Mouse (Mus musculus) embryonic fibroblast, embryonic 13.5 days (primary cell): ENCODE measurements around the gene Odf2l. TPM values are rescaled to one million over a fixed set of nuclear protein-coding genes. Genes with fewer than 3 reads are reported as not detected.

Source experiments
- H3K27ac ChIP-seq: 2 replicates; pipeline ENCODE4 v1.5.1; 2012; ENCODE audit warnings: low read length, control low read depth, inconsistent platforms; ENCODE audit not compliant: insufficient read depth
- H3K4me1 ChIP-seq: 2 replicates; pipeline ENCODE4 v1.6.1; 2011; ENCODE audit warnings: low read length; ENCODE audit not compliant: control insufficient read depth, insufficient read depth
- H3K4me3 ChIP-seq: 2 replicates; pipeline ENCODE4 v1.5.1; 2011; ENCODE audit warnings: mild to moderate bottlenecking, control low read depth, low read length; ENCODE audit not compliant: insufficient read depth
- CTCF ChIP-seq: IDR thresholded peaks from 2 replicates; pipeline ENCODE4 v1.5.1; 2011; ENCODE audit warnings: mild to moderate bottlenecking, control low read depth, low read length, moderate library complexity, borderline replicate concordance; ENCODE audit not compliant: insufficient read depth
- POLR2A ChIP-seq: IDR thresholded peaks from 2 replicates; pipeline ENCODE4 v1.6.1; 2011; ENCODE audit warnings: low read depth, mild to moderate bottlenecking, control low read depth, low read length, moderate library complexity
- polyA plus RNA-seq: library from polyadenylated mRNA; stranded (reverse); fragments of >200 nt; gene quantifications from 2 replicates; pipeline ENCODE4 v1.2.4, GENCODE M21; 2011; ENCODE audit warnings: low read depth; ENCODE audit not compliant: missing spikeins, insufficient read length

Odf2l gene
- polyA plus RNA-seq, 1 experiment = 40.7 TPM

DNA sequence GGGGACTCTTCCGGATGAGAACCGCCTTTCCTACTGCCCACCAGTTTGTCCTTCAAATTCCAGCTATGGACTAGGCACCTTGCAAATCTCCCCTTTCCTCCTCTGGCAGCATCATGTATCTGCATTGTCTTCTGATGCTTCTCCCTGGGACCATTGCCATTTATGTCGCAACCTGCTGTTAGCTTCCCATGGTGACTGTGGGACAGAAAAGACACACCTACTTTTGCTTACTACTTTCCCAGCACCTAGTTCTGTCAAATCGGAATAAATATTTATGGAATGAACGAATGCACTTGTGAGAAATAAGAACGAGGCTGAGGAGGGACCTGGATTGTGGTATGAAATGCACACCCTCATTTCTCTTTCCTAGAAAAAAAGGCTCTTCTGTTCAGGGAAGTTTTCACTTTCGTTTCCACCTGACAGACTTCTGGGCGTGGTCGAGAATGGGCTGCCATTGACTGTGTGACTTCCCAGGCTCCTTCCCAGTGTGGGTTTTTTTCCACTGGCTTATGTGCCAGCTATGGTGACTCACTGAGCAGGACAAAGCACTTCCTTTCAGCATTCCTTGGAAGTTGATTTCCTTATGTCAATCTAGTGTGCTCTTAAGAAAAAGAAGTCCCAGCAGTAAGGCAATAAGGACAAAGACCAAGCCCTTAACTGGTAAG lies 16.4 kb upstream of the Odf2l start:
- Histone ChIP-seq H3K27ac (peak overlapping the region; percentile 59; the same call in 1 of the 2 replicates), H3K4me3 (no peak overlapping the region), H3K4me1 (peaks cover 22% of the 10 kb centered on the region)
- TF ChIP-seq CTCF = no peak
- TF ChIP-seq POLR2A = no peak

DNA sequence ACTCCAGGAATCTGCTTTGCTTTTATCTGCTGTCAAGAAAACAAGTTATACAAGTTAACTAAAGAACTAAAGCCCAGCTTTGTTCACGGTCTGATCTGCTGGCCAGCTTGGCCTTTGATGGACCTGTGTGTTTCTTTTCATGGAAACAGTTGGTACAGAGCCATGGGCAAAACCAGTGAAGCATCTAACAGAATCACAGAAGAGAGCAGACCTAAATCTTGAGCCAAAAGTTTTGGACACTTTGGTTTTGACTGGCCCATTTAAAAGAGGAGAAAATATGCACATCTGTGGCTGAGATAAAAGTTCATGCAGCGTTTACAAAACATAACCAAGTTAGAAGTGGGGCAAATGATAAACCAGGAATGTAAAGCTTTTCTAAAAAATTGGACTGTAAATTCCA lies 15.1 kb upstream of the Odf2l start:
- Histone ChIP-seq H3K4me1 (peaks cover 22% of the 10 kb centered on the region), H3K4me3 (no peak overlapping the region), H3K27ac (peak overlapping the region; percentile 59)
- TF ChIP-seq CTCF (no peak), POLR2A (no peak)

DNA sequence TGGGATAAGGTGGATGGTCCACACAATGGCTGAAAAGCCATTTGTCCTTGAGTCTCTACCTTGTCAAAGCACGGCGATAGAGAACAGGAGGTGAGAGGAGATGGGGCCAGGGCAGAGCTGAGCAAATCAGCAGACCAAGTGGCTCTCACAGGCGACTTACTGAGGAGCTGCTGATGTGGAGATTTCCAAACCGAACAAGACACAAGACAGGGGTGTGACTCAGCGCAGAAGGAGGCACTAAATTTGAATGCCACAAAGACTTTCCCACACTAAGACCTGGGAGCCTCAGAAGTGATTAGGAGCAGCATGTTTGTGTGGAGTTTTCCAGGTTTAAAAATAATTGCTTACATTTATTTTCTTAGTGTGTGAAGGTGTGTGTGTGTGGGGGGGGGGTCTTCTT lies 14.6 kb upstream of the Odf2l start:
- TF ChIP-seq POLR2A (no peak), CTCF (no peak)
- Histone ChIP-seq H3K27ac (peak overlapping the region; percentile 59), H3K4me3 (no peak overlapping the region), H3K4me1 (peaks cover 22% of the 10 kb centered on the region)

DNA sequence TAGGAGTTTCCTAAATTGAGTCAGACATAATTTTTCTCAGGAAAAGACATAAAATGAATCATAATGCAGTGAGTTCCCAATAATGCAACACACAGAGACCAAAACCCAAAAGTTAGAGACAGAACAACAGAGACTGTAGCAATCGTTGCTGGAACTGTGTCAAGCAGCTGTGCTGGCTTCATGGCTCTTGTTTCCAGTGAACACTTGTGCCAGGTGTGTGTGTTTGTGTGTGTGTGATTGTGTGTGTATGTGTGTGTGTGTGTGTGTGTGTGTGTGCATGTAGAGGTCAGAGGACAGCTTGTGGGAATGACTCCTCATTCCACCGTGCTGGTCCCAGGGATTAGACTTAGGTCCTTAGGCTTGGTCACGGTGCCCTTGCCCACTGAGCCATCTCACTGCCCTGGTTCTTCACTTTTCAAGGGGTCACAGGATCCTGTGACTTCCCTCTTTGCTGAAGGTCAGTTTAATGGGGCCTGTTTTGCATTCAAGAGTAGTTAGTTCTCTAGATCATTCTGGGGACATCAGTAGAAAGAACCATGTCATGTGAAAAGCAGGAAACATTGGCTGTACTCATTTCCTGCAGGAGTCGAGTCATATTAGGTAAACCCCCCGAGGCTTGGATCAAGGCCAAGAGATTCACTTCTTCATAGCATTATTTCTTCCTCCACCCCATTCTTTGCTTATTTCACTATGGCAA lies 13.2 kb upstream of the Odf2l start:
- peak overlapping the region; percentile 70 for H3K27ac ChIP-seq
- no peak; the same call in 1 of the 2 replicates for TF ChIP-seq POLR2A
- no peak for TF ChIP-seq CTCF
- H3K4me3 ChIP-seq = no peak overlapping the region
- H3K4me1 ChIP-seq = peaks cover 22% of the 10 kb centered on the region

DNA sequence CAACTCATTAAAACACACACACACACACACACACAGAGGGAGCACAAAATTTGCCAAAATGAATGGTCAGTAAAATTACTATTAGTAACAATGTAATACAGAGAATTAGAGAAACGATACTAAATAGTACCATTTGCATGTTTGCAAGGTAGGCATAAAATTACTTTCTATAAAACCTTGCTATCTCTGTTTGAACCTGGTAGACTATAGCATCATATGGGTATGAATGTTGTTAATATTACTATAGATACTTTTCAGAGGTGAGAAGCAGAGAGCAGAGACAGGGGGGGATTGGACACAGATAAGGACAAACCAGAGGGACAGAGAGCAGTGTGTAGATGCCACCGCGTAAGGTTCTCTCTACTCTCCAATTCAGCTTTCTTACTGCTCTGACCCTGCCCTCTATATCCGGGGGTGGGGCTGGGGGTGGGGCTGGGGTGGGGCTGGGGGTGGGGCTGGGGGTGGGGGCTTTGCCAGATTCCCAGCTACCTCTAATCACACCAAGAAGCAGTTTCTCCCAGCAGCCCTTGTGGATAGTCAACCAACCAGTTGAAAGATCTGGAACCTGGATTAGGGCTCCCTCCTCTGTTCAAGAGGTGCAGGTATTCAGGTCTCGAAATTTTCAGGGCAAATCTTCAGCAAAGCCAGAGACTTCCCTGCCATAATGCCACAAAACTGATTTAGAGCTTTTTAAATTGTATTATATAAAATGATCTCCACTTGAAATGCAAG lies 12.4 kb upstream of the Odf2l start:
- Histone ChIP-seq H3K4me3 (no peak overlapping the region), H3K27ac (no peak overlapping the region), H3K4me1 (peaks cover 22% of the 10 kb centered on the region)
- no peak for TF ChIP-seq POLR2A
- TF ChIP-seq CTCF = no peak

DNA sequence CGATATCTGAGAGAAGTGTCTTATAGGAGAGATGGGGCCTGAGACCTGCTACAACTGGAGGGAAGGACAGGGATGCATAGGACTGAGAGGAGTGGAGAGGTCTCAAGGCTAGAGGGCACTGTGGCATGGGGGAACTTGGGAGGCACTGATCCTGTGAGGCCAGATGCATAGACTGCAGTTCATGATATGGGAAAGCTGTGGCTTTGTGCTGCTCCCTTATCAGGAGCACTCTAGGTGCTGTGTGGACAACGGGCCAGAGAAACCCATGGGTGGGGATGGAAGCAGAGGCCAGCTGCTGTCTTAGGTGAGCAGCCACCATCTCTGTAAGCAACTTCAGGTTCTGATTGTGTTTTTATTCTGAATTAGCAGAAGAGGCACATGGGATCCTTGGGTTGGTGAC lies 3.2 kb upstream of the Odf2l start:
- Histone ChIP-seq H3K4me1 (peaks cover 6% of the 10 kb centered on the region; the same call in 1 of the 2 replicates), H3K27ac (no peak overlapping the region), H3K4me3 (no peak overlapping the region)
- TF ChIP-seq POLR2A = no peak
- TF ChIP-seq CTCF = no peak

DNA sequence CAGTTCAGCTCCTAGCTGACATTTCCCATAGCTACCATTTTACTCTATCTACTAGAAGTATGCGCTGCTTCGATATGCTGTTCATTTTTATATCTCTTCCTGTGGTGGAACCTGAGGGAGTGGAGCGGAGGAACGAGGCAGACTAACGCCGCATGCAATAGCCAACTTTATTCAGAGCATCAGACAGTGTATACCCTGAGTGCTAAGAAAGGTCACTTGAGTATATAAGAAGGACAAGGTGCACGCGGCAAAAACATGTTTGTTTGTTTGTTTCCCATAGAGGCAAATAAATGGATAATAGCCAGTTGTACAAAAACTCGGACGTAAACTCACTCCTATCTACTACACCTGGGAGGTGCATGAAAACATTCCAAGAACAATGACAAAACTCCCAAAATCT lies 751 bp upstream of the Odf2l start:
- H3K4me3 ChIP-seq = peak overlapping the region; percentile 48

DNA sequence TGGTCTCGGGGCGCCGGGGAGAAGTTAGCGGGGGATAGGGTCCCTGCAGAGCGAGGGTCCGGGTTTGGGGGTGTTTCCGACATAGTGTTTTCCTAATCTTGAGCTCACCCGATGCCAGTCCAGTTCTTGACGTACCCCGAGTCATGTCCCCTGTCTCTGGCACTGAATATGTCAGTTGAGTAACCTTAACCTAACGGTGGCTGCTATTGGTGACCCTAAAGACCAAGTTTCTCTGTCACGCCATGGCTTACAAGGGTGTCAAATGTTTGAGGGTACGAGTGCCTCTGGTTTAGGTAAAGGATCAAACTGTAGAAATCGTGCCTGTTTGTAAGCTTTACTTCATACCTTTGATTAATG lies 592 bp downstream of the Odf2l start:
- H3K4me1 ChIP-seq = peaks cover 6% of the 10 kb centered on the region; the same call in 1 of the 2 replicates
- TF ChIP-seq CTCF (no peak), POLR2A (no peak; the same call in none of the 2 replicates)
- peak overlapping the region; percentile 54 for H3K27ac ChIP-seq
- peak overlapping the region; percentile 76 for H3K4me3 ChIP-seq

More for the DNA sequence above, 751 bp upstream of the Odf2l start:
- H3K4me1 ChIP-seq = peaks cover 6% of the 10 kb centered on the region; the same call in 1 of the 2 replicates
- TF ChIP-seq POLR2A (no peak), CTCF (no peak)
- H3K27ac ChIP-seq = no peak overlapping the region

DNA sequence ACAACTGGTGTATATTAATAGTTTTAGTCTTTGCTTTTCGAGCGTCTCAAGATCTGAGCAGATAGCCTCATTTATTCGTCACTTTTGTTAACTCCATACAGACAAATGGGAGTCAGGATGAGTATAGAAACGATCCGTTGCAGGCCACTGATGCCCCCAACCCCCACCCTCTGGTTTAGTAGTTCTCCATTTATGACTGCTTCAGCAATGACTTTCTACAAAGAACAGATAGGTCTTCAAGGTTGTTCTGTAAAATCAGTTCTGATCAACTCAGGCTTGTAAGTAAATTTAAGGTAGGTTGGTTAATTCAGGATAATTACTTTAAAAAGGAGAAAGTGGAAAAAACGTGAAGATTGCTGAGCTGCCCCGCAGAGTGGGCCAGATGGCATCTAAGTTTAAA lies 1.0 kb downstream of the Odf2l start:
- H3K4me3 ChIP-seq = peak overlapping the region; percentile 76; the same call in 1 of the 2 replicates
- no peak overlapping the region for H3K27ac ChIP-seq
- H3K4me1 ChIP-seq = peaks cover 6% of the 10 kb centered on the region; the same call in 1 of the 2 replicates
- TF ChIP-seq CTCF (no peak), POLR2A (no peak; the same call in 1 of the 2 replicates)

DNA sequence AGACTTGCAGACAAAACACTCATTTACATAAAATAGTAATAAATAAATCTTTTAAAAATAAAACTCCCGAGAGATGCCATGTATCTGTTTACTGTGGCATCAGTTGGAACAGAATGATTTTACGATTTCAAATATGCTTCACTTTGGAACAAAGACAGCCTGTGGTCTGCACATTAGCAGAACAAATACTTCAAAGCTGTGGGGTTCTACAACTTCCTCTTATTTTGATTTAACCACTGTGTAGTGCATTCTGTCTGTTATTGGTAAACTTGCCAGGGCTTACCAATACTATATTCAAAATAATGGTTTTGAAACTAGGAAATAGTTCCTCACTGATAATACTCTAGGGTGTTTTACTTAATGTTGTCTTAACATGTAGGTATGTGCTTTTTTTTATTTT lies 8.2 kb downstream of the Odf2l start:
- no peaks in the 10 kb centered on the region for H3K4me1 ChIP-seq
- no peak for TF ChIP-seq CTCF
- no peak for TF ChIP-seq POLR2A
- H3K27ac ChIP-seq = no peak overlapping the region

More for the DNA sequence above, 8.2 kb downstream of the Odf2l start:
- H3K4me3 ChIP-seq = no peak overlapping the region
